Mouse (Mus musculus): ENCODE measurements around the gene Prdm2. TPM values are rescaled to one million over a fixed set of nuclear protein-coding genes. Genes with fewer than 3 reads are reported as not detected.

Gene Prdm2
- polyA plus RNA-seq, 1 experiment from 2014 or later, result 16.5 TPM

GRCm38 (mm10) chr4:143141645-143142259 lies 71.0 kb downstream of the Prdm2 start:
- Histone ChIP-seq H3K4me3 (no peak overlapping the region), H3K9ac (no peak overlapping the region), H3K27ac (no peak overlapping the region), H3K4me1 (peaks cover 15% of the 10 kb centered on the region), H3K27me3 (replicated peaks) (no peaks in the 10 kb centered on the region), H3K4me2 (no peak overlapping the region), H3K9me3 (no peaks in the 10 kb centered on the region), H3K36me3 (replicated peaks) (peaks cover 11% of the 10 kb centered on the region; the same call in 1 of the 2 replicates)
- 79% methylated on average over 12 of the region's 12 CpGs for WGBS
- no peak for ATAC-seq (replicated peaks)

GRCm38 (mm10) chr4:143140940-143141339 lies 71.9 kb downstream of the Prdm2 start:
- Histone ChIP-seq H3K27ac (no peak overlapping the region), H3K4me3 (no peak overlapping the region), H3K4me2 (no peak overlapping the region), H3K36me3 (replicated peaks) (peaks cover 13% of the 10 kb centered on the region; the same call in 1 of the 2 replicates), H3K4me1 (peaks cover 8% of the 10 kb centered on the region), H3K27me3 (replicated peaks) (no peaks in the 10 kb centered on the region), H3K9me3 (no peaks in the 10 kb centered on the region), H3K9ac (no peak overlapping the region)
- 93% methylated on average over 3 of the region's 3 CpGs for whole genome bisulfite sequencing
- ATAC-seq (replicated peaks), result no peak

GRCm38 (mm10) chr4:143132433-143132832 lies 80.4 kb downstream of the Prdm2 start:
- no peaks in the 10 kb centered on the region for H3K27me3 ChIP-seq (replicated peaks)
- WGBS, result 95% methylated on average over 7 of the region's 7 CpGs
- no peaks in the 10 kb centered on the region for H3K4me1 ChIP-seq
- H3K9ac ChIP-seq, result no peak overlapping the region
- H3K9me3 ChIP-seq, result no peaks in the 10 kb centered on the region
- H3K4me3 ChIP-seq, result no peak overlapping the region
- no peak overlapping the region for H3K4me2 ChIP-seq
- ATAC-seq (replicated peaks), result no peak
- H3K36me3 ChIP-seq (replicated peaks), result peaks cover 49% of the 10 kb centered on the region
- no peak overlapping the region for H3K27ac ChIP-seq

- Histone ChIP-seq H3K4me1 (no peaks in the 10 kb centered on the region), H3K9ac (no peak overlapping the region), H3K9me3 (no peaks in the 10 kb centered on the region), H3K27ac (no peak overlapping the region), H3K4me3 (no peak overlapping the region), H3K4me2 (no peak overlapping the region), H3K36me3 (replicated peaks) (peaks cover 40% of the 10 kb centered on the region), H3K27me3 (replicated peaks) (no peaks in the 10 kb centered on the region)
- WGBS, result 96% methylated on average over 5 of the region's 5 CpGs
- no peak for ATAC-seq (replicated peaks)
Observed at GRCm38 (mm10) chr4:143130441-143130840, 82.4 kb downstream of the Prdm2 start.

GRCm38 (mm10) chr4:143129261-143129760 lies 83.5 kb downstream of the Prdm2 start:
- no peak for ATAC-seq (replicated peaks)
- Histone ChIP-seq H3K9ac (no peak overlapping the region), H3K27ac (no peak overlapping the region), H3K36me3 (replicated peaks) (peaks cover 31% of the 10 kb centered on the region), H3K9me3 (no peaks in the 10 kb centered on the region), H3K4me1 (peaks cover 3% of the 10 kb centered on the region; the same call in 1 of the 2 replicates), H3K4me2 (no peak overlapping the region), H3K27me3 (replicated peaks) (no peaks in the 10 kb centered on the region), H3K4me3 (no peak overlapping the region)
- WGBS, result 91% methylated on average over 4 of the region's 4 CpGs

- WGBS, result 92% methylated on average over 5 of the region's 5 CpGs
- Histone ChIP-seq H3K9ac (no peak overlapping the region), H3K9me3 (no peaks in the 10 kb centered on the region), H3K27me3 (replicated peaks) (no peaks in the 10 kb centered on the region), H3K27ac (no peak overlapping the region), H3K36me3 (replicated peaks) (peaks cover 12% of the 10 kb centered on the region; the same call in 1 of the 2 replicates), H3K4me3 (no peak overlapping the region), H3K4me2 (no peak overlapping the region), H3K4me1 (peaks cover 11% of the 10 kb centered on the region; the same call in 1 of the 2 replicates)
- ATAC-seq (replicated peaks), result no peak
Observed at GRCm38 (mm10) chr4:143127171-143127570, 85.6 kb downstream of the Prdm2 start.

GRCm38 (mm10) chr4:143126476-143126875 lies 86.3 kb downstream of the Prdm2 start:
- H3K27ac ChIP-seq, result no peak overlapping the region
- no peaks in the 10 kb centered on the region for H3K27me3 ChIP-seq (replicated peaks)
- H3K9me3 ChIP-seq, result no peaks in the 10 kb centered on the region
- H3K4me2 ChIP-seq, result no peak overlapping the region
- peaks cover 7% of the 10 kb centered on the region; the same call in 1 of the 2 replicates for H3K36me3 ChIP-seq (replicated peaks)
- 91% methylated on average over 14 of the region's 14 CpGs for WGBS
- peaks cover 11% of the 10 kb centered on the region; the same call in 1 of the 2 replicates for H3K4me1 ChIP-seq
- no peak overlapping the region for H3K4me3 ChIP-seq
- no peak overlapping the region for H3K9ac ChIP-seq
- ATAC-seq (replicated peaks), result no peak

- Histone ChIP-seq H3K27me3 (replicated peaks) (no peaks in the 10 kb centered on the region), H3K9ac (no peak overlapping the region), H3K27ac (no peak overlapping the region), H3K9me3 (no peaks in the 10 kb centered on the region), H3K36me3 (replicated peaks) (no peaks in the 10 kb centered on the region), H3K4me3 (no peak overlapping the region), H3K4me2 (no peak overlapping the region), H3K4me1 (peaks cover 16% of the 10 kb centered on the region; the same call in 1 of the 2 replicates)
- WGBS, result 82% methylated on average over 6 of the region's 6 CpGs
- no peak for ATAC-seq (replicated peaks)
Observed at GRCm38 (mm10) chr4:143125290-143125689, 87.5 kb downstream of the Prdm2 start.

- Histone ChIP-seq H3K9me3 (no peaks in the 10 kb centered on the region), H3K36me3 (replicated peaks) (no peaks in the 10 kb centered on the region), H3K4me1 (peaks cover 24% of the 10 kb centered on the region), H3K9ac (no peak overlapping the region), H3K27ac (no peak overlapping the region), H3K27me3 (replicated peaks) (no peaks in the 10 kb centered on the region), H3K4me3 (no peak overlapping the region), H3K4me2 (no peak overlapping the region)
- no peak for ATAC-seq (replicated peaks)
- 86% methylated on average over 10 of the region's 10 CpGs for WGBS
Observed at GRCm38 (mm10) chr4:143123043-143123442, 89.8 kb downstream of the Prdm2 start.

- no peak for ATAC-seq (replicated peaks)
- H3K36me3 ChIP-seq (replicated peaks), result no peaks in the 10 kb centered on the region
- no peak overlapping the region for H3K27ac ChIP-seq
- WGBS, result 89% methylated on average over 3 of the region's 3 CpGs
- peaks cover 24% of the 10 kb centered on the region for H3K4me1 ChIP-seq
- no peak overlapping the region for H3K4me3 ChIP-seq
- H3K9me3 ChIP-seq, result no peaks in the 10 kb centered on the region
- H3K9ac ChIP-seq, result no peak overlapping the region
- no peaks in the 10 kb centered on the region for H3K27me3 ChIP-seq (replicated peaks)
- no peak overlapping the region for H3K4me2 ChIP-seq
Observed at GRCm38 (mm10) chr4:143121174-143121573, 91.6 kb downstream of the Prdm2 start.

- Histone ChIP-seq H3K4me3 (no peak overlapping the region), H3K9ac (no peak overlapping the region), H3K4me1 (peaks cover 24% of the 10 kb centered on the region), H3K4me2 (no peak overlapping the region), H3K9me3 (no peaks in the 10 kb centered on the region), H3K27ac (no peak overlapping the region), H3K36me3 (replicated peaks) (no peaks in the 10 kb centered on the region), H3K27me3 (replicated peaks) (no peaks in the 10 kb centered on the region)
- 84% methylated on average over 8 of the region's 8 CpGs for WGBS
- no peak for ATAC-seq (replicated peaks)
Observed at GRCm38 (mm10) chr4:143120008-143120407, 92.8 kb downstream of the Prdm2 start.

- Histone ChIP-seq H3K4me1 (peaks cover 20% of the 10 kb centered on the region; the same call in 1 of the 2 replicates), H3K36me3 (replicated peaks) (no peaks in the 10 kb centered on the region), H3K27ac (no peak overlapping the region), H3K4me2 (no peak overlapping the region), H3K9me3 (no peaks in the 10 kb centered on the region), H3K9ac (no peak overlapping the region), H3K4me3 (no peak overlapping the region), H3K27me3 (replicated peaks) (no peaks in the 10 kb centered on the region)
- 51% methylated on average over 4 of the region's 4 CpGs for WGBS
- ATAC-seq (replicated peaks), result no peak
Observed at GRCm38 (mm10) chr4:143118843-143119242, 94.0 kb downstream of the Prdm2 start.

- Histone ChIP-seq H3K4me2 (no peak overlapping the region), H3K9me3 (no peaks in the 10 kb centered on the region), H3K9ac (no peak overlapping the region), H3K4me3 (no peak overlapping the region), H3K36me3 (replicated peaks) (no peaks in the 10 kb centered on the region; the same call in 1 of the 2 replicates), H3K27me3 (replicated peaks) (no peaks in the 10 kb centered on the region), H3K27ac (no peak overlapping the region), H3K4me1 (peaks cover 17% of the 10 kb centered on the region; the same call in 1 of the 2 replicates)
- no peak for ATAC-seq (replicated peaks)
- 89% methylated on average over 12 of the region's 12 CpGs for WGBS
Observed at GRCm38 (mm10) chr4:143115851-143116250, 96.9 kb downstream of the Prdm2 start.
